Mouse (Mus musculus) heart, adult 2 months (tissue): ENCODE data around the gene Gm49358.

Experiments
- CTCF ChIP-seq: fragments of 200-600 bp; IDR thresholded peaks from 2 replicates; pipeline ENCODE4 v1.8.1; 2022; ENCODE audit warnings: antibody characterized with exemption, mild to moderate bottlenecking, moderate library complexity
- EP300 ChIP-seq: fragments of 200-500 bp; IDR thresholded peaks from 2 replicates; pipeline ENCODE4 v1.6.1; 2011; ENCODE audit warnings: low read depth, low read length, control low read depth; ENCODE audit not compliant: insufficient read depth
- POLR2A ChIP-seq: fragments of 200-500 bp; IDR thresholded peaks from 2 replicates; pipeline ENCODE4 v1.6.1; 2011; ENCODE audit warnings: mild to moderate bottlenecking, low read depth, low read length, control low read depth; ENCODE audit not compliant: insufficient read depth

DNA sequence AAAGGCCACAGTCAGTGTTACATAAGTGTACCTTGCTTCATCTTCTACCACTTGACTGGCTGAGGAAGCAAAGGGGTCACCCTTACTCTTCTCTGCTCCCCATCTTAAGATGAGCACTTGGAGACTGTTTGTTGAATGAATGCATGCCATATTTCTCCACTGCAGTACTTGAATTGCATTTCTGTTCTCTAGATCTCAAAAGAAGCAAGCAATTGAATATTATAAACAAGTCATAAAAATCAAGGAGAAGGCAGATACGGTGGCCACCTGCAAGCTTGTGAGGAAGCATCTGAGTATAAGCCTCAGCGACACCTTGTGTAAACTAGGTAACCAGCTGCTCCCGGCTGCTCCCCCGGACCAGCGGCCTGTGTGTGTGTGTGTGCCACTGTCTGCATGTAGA is at the start of gene Gm49358:
- TF ChIP-seq POLR2A (no peak), CTCF (no peak), EP300 (no peak)
